Mouse (Mus musculus): ENCODE results near the gene Spon1.

DNA sequence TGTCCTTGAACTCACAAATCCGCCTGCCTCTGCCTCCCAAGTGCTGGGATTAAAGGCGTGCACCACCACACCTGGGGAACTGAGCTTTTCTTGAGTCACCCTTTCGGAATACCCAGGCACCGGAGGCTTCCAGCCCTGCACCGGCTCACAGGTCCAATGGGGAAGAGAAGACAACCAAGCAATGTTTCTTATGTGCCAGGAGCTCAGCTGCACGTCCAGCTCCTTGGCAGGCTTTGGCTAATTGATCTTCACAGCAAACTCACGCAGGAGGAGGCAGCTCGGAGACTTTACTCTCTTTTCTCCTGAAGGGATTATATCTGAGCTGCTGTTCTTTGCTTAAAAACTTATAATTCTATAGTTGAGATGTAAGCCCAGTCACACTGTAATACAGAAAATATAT is 73.6 kb downstream of the Spon1 start:
- TF ChIP-seq CTCF (conservative IDR thresholded peaks at IDR 0.05; ENCODE audit: low read length) (no peak), POU5F1 (IDR thresholded peaks at IDR 0.05; ENCODE audit: borderline replicate concordance, low read length) (no peak)

All from E14TG2a.4 (cell line).